ENCODE assay signal across 10 mouse cellular contexts in the genomic region with DNA sequence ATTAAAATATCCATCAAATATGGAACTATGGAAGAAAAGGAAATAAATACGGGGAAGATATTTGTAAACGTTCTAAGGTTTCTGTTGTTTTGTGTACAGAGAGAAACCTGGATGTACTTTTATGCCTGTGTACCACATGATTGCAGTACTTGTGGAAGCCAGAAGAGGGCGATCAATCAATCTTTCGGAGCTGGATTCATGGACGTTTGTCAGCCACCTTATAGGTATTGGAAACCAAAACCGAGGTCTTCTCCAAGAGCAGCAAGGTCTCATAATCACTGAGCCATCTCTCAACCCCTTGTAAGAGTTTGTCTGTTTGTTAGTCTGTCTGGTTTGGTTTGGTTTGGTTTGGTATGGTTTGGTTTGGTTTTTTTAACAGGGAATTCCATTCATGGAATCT.
DNase-seq lines count a peak whose midpoint lies in the region; ATAC-seq lines count a peak whose summit lies in the region.
"Had no signal": no experiment of that assay in that cellular context is flagged by ENCODE, and none has a peak within 500 bp of the region (broad histone marks: within the 10 kb centered on the region; RNA-seq: fewer than 3 reads in every experiment).

No protein-coding gene starts in this region.

- no peaks in the 10 kb centered on the region for H3K9me3 ChIP-seq in midbrain, embryonic 11.5 days (ENCODE audit: control insufficient read depth, low read length)
- no peaks in the 10 kb centered on the region for H3K9me3 ChIP-seq in midbrain, embryonic 13.5 days
- H3K9me3 ChIP-seq: heart, embryonic 15.5 days; megakaryocyte, embryonic 14.5 days had no signal

- WGBS in midbrain, embryonic 11.5 days: 45% methylated on average over 6 of the region's 6 CpGs
- 46% methylated on average over 6 of the region's 6 CpGs for WGBS in midbrain, embryonic 13.5 days

- no peaks in the 10 kb centered on the region for H3K27me3 ChIP-seq in midbrain, embryonic 11.5 days (ENCODE audit: control insufficient read depth, insufficient read depth, low read length)
- no peaks in the 10 kb centered on the region for H3K27me3 ChIP-seq in midbrain, embryonic 13.5 days
- H3K27me3 ChIP-seq: heart, embryonic 15.5 days; megakaryocyte, embryonic 14.5 days had no signal

- no peaks in the 10 kb centered on the region for H3K36me3 ChIP-seq in midbrain, embryonic 11.5 days (ENCODE audit: control insufficient read depth, insufficient read depth, low read length)
- no peaks in the 10 kb centered on the region for H3K36me3 ChIP-seq in midbrain, embryonic 13.5 days
- H3K36me3 ChIP-seq: heart, embryonic 15.5 days had no signal

- peak; percentile 19 for DNase-seq in cerebellum, adult 9-10 months
- peak; percentile 90 for DNase-seq in midbrain, embryonic 11.5 days (ENCODE audit: low spot score, missing footprints)
- peak; percentile 50 for DNase-seq in embryo, embryonic 11 days
- DNase-seq in lung, postnatal 36 days: peak; percentile 71
- DNase-seq in right cerebral cortex, postnatal 25 days: no peak
- DNase-seq in right cerebral cortex, adult 2 months (ENCODE audit: low spot score in 2 of 2): no peak

- H3K4me3 ChIP-seq in midbrain, embryonic 11.5 days (ENCODE audit: low read depth, low read length): no peak overlapping the region
- no peak overlapping the region for H3K4me3 ChIP-seq in midbrain, embryonic 13.5 days (replicated peaks)
- H3K4me3 ChIP-seq: heart, embryonic 15.5 days; megakaryocyte, embryonic 14.5 days had no signal

- H3K4me1 ChIP-seq in midbrain, embryonic 11.5 days (ENCODE audit: control insufficient read depth, insufficient read depth, low read length): no peaks in the 10 kb centered on the region
- H3K4me1 ChIP-seq in midbrain, embryonic 13.5 days (replicated peaks): no peaks in the 10 kb centered on the region
- H3K4me1 ChIP-seq: heart, embryonic 15.5 days had no signal

- H3K27ac ChIP-seq in midbrain, embryonic 11.5 days (ENCODE audit: low read depth, low read length): no peak overlapping the region
- H3K27ac ChIP-seq in midbrain, embryonic 13.5 days: no peak overlapping the region
- H3K27ac ChIP-seq: heart, embryonic 15.5 days had no signal

- ATAC-seq in cerebellum, adult (ENCODE audit: insufficient number of reproducible peaks, low FRiP score, low TSS enrichment): no peak
- ATAC-seq in midbrain, embryonic 11.5 days (ENCODE audit: low FRiP score): no peak
- no peak for ATAC-seq in midbrain, embryonic 13.5 days

- H3K4me2 ChIP-seq in midbrain, embryonic 11.5 days: no peak overlapping the region
- H3K4me2 ChIP-seq in midbrain, embryonic 13.5 days (replicated peaks): no peak overlapping the region
- H3K4me2 ChIP-seq: heart, embryonic 15.5 days had no signal

- H3K9ac ChIP-seq in midbrain, embryonic 11.5 days (ENCODE audit: low read length): no peak overlapping the region
- no peak overlapping the region for H3K9ac ChIP-seq in midbrain, embryonic 13.5 days (replicated peaks)
- H3K9ac ChIP-seq: heart, embryonic 15.5 days had no signal

Comparison
In these comparisons a context has a peak if more than half of its experiments do, and no peak if none do; other contexts are left out.
1. DNase-seq: peak in cerebellum, adult 9-10 months (single experiment), midbrain, embryonic 11.5 days (single experiment), embryo, embryonic 11 days (single experiment) and lung, postnatal 36 days (single experiment); none in right cerebral cortex, postnatal 25 days (single experiment) and right cerebral cortex, adult 2 months (0 of 2).